ENCODE assay signal across 12 mouse cellular contexts in genomic region chr2:60118684-60119558, GRCm38 (mm10).
DNase-seq lines count a peak whose midpoint lies in the region; ATAC-seq and TF ChIP-seq lines count a peak whose summit lies in the region.
"Had no signal": no experiment of that assay in that cellular context is flagged by ENCODE, and none has a peak within 500 bp of the region (broad histone marks: within the 10 kb centered on the region; RNA-seq: fewer than 3 reads in every experiment).

No protein-coding gene starts in this region.

- no peak for TF ChIP-seq CTCF in hindbrain, postnatal 0 days (IDR thresholded peaks at IDR 0.05; ENCODE audit: low read depth)

- H3K27ac ChIP-seq in midbrain, embryonic 13.5 days: peak overlapping the region; percentile 70
- no peak overlapping the region for H3K27ac ChIP-seq in midbrain, embryonic 10.5 days (replicated peaks)
- H3K27ac ChIP-seq in hindbrain, postnatal 0 days: peak overlapping the region; percentile 27; the same call in 1 of the 2 replicates
- H3K27ac ChIP-seq: liver, embryonic 13.5 days; macrophage had no signal

- H3K4me3 ChIP-seq in midbrain, embryonic 13.5 days (replicated peaks): peak overlapping the region; percentile 24
- no peak overlapping the region for H3K4me3 ChIP-seq in midbrain, embryonic 10.5 days
- no peak overlapping the region for H3K4me3 ChIP-seq in hindbrain, postnatal 0 days (ENCODE audit: low read length)
- H3K4me3 ChIP-seq: liver, embryonic 13.5 days had no signal

- peak overlapping the region; percentile 45 for H3K4me2 ChIP-seq in midbrain, embryonic 13.5 days (replicated peaks)
- peak overlapping the region; percentile 47 for H3K4me2 ChIP-seq in hindbrain, postnatal 0 days (ENCODE audit: low read depth, low read length)
- H3K4me2 ChIP-seq: liver, embryonic 13.5 days had no signal

- H3K27me3 ChIP-seq in midbrain, embryonic 13.5 days: no peaks in the 10 kb centered on the region
- H3K27me3 ChIP-seq in midbrain, embryonic 10.5 days (ENCODE audit: low read depth, poor library complexity, severe bottlenecking): no peaks in the 10 kb centered on the region
- no peaks in the 10 kb centered on the region for H3K27me3 ChIP-seq in hindbrain, postnatal 0 days (ENCODE audit: insufficient read depth, low read length)
- H3K27me3 ChIP-seq: liver, embryonic 13.5 days had no signal

- H3K4me1 ChIP-seq in midbrain, embryonic 13.5 days (replicated peaks): peaks cover 64% of the 10 kb centered on the region
- peaks cover 66% of the 10 kb centered on the region for H3K4me1 ChIP-seq in midbrain, embryonic 10.5 days
- peaks cover 14% of the 10 kb centered on the region; the same call in 1 of the 2 replicates for H3K4me1 ChIP-seq in hindbrain, postnatal 0 days (ENCODE audit: insufficient read depth, low read length)

- H3K36me3 ChIP-seq in midbrain, embryonic 13.5 days: no peaks in the 10 kb centered on the region
- peaks cover 17% of the 10 kb centered on the region for H3K36me3 ChIP-seq in midbrain, embryonic 10.5 days
- no peaks in the 10 kb centered on the region for H3K36me3 ChIP-seq in hindbrain, postnatal 0 days (ENCODE audit: insufficient read depth, low read length)
- H3K36me3 ChIP-seq: liver, embryonic 13.5 days had no signal

- 20% methylated on average over 10 of the region's 10 CpGs for WGBS in midbrain, embryonic 13.5 days
- WGBS in midbrain, embryonic 10.5 days: 73% methylated on average over 10 of the region's 10 CpGs
- WGBS in hindbrain, postnatal 0 days: 22% methylated on average over 10 of the region's 10 CpGs

- ATAC-seq in frontal cortex, adult (ENCODE audit: low TSS enrichment): peak; percentile 35
- ATAC-seq in midbrain, embryonic 13.5 days: peak; percentile 64
- ATAC-seq in hindbrain, postnatal 0 days: peak; percentile 38; the same call in 1 of the 2 replicates
- ATAC-seq in megakaryocyte progenitor cell, adult 5-6 weeks (replicated peaks; ENCODE audit: poor library complexity): no peak

- 0 out of 2 replicates have a peak overlapping the region, but pooled peaks have one; percentile 21 for H3K9ac ChIP-seq in midbrain, embryonic 13.5 days (replicated peaks)
- peak overlapping the region; percentile 9; the same call in 1 of the 2 replicates for H3K9ac ChIP-seq in hindbrain, postnatal 0 days (replicated peaks; ENCODE audit: low read length)
- H3K9ac ChIP-seq: liver, embryonic 13.5 days had no signal

- no peaks in the 10 kb centered on the region for H3K9me3 ChIP-seq in midbrain, embryonic 13.5 days
- no peaks in the 10 kb centered on the region for H3K9me3 ChIP-seq in midbrain, embryonic 10.5 days (replicated peaks)
- H3K9me3 ChIP-seq in hindbrain, postnatal 0 days (ENCODE audit: low read length): no peaks in the 10 kb centered on the region
- H3K9me3 ChIP-seq: liver, embryonic 13.5 days had no signal

- no peak for DNase-seq in frontal cortex, postnatal 25 days (ENCODE audit: low spot score in 2 of 2)
- no peak for DNase-seq in midbrain, embryonic 10.5 days (ENCODE audit: low spot score)
- DNase-seq in hindbrain, postnatal 0 days (ENCODE audit: low spot score): peak; percentile 36
- no peak for DNase-seq in layer of hippocampus, adult 11-12 months (ENCODE audit: low spot score)
- DNase-seq in lung, adult 18-20 months: no peak
- DNase-seq: embryo, embryonic 11 days; kidney, postnatal 4 days; liver, embryonic 13.5 days had no signal
